ENCODE assay signal across 18 mouse cellular contexts in genomic region chr1:125675186-125675585, GRCm38 (mm10). TPM values are rescaled to one million over a fixed set of nuclear protein-coding genes. Genes with fewer than 3 reads are reported as not detected.
"Had no signal": no experiment of that assay in that cellular context is flagged by ENCODE, and none has a peak within 500 bp of the region (broad histone marks: within the 10 kb centered on the region; RNA-seq: fewer than 3 reads in every experiment).

No protein-coding gene starts in this region.

- H3K9ac ChIP-seq: liver, embryonic 13.5 days; midbrain, embryonic 12.5 days; neural tube, embryonic 13.5 days had no signal

- DNase-seq: kidney, adult 18-20 months; kidney, adult 9 months; kidney, postnatal 14 days; kidney, postnatal 4 days; left cerebral cortex, postnatal 4 days; liver, embryonic 13.5 days; thymus, adult 18-20 months; thymus, postnatal 36 days had no signal

- H3K9me3 ChIP-seq: liver, embryonic 13.5 days; midbrain, embryonic 12.5 days; neural tube, embryonic 13.5 days had no signal

- H3K27me3 ChIP-seq: liver, embryonic 13.5 days; midbrain, embryonic 12.5 days; neural tube, embryonic 13.5 days had no signal

- H3K4me3 ChIP-seq: liver, embryonic 13.5 days; midbrain, embryonic 12.5 days; myocyte; neural tube, embryonic 13.5 days had no signal

- H3K36me3 ChIP-seq: liver, embryonic 13.5 days; midbrain, embryonic 12.5 days; neural tube, embryonic 13.5 days had no signal

- H3K4me1 ChIP-seq: midbrain, embryonic 12.5 days; neural tube, embryonic 13.5 days had no signal

- ATAC-seq: inflammation-experienced regulatory T-cells, adult 6 months; intestine, embryonic 16.5 days; midbrain, embryonic 16.5 days had no signal

- H3K27ac ChIP-seq: liver, embryonic 13.5 days; macrophage; midbrain, embryonic 12.5 days; neural tube, embryonic 13.5 days had no signal

- H3K4me2 ChIP-seq: liver, embryonic 13.5 days; midbrain, embryonic 12.5 days; neural tube, embryonic 13.5 days had no signal

RNA-seq across cellular contexts. Expression of gene Gpr39, which starts 1.6 kb away (rescaled TPM):
- total RNA-seq: left cerebral cortex, postnatal 4 days; megakaryocyte, adult 5-6 weeks; monocyte, adult 5-6 weeks; neutrophil, adult 5-6 weeks had no signal
- polyA plus RNA-seq: inflammation-experienced regulatory T-cells, adult 6 months; macrophage; midbrain, embryonic 12.5 days; neural tube, embryonic 13.5 days had no signal
